Mouse (Mus musculus): ENCODE results near the gene Oxnad1. TPM values are rescaled to one million over a fixed set of nuclear protein-coding genes. Genes with fewer than 3 reads are reported as not detected.
A peak's percentile ranks its signal among the peaks of the same experiment; 100 is the strongest.
"Not testable (repeated sequence)": the region's sequence is repeated elsewhere in the genome, so short reads cannot be mapped to it uniquely, and the experiment has no call there.

Oxnad1 gene
- polyA plus RNA-seq, 1 experiment, result 20.2 TPM

GRCm38 (mm10) chr14:32121920-32122315 is 36.7 kb downstream of the Oxnad1 start:
- TF ChIP-seq CTCF (IDR thresholded peaks at IDR 0.05; ENCODE audit: borderline replicate concordance, extremely low read depth, insufficient read depth, insufficient read length) (peak; percentile 27; the same call in 1 of the 2 replicates), POLR2A (IDR thresholded peaks at IDR 0.05; ENCODE audit: borderline replicate concordance, extremely low read depth, insufficient read depth, insufficient read length, poor library complexity, severe bottlenecking) (no peak)
- no peak for DNase-seq (ENCODE audit: low read depth)

GRCm38 (mm10) chr14:32124261-32124660 is 39.1 kb downstream of the Oxnad1 start:
- TF ChIP-seq CTCF (IDR thresholded peaks at IDR 0.05; ENCODE audit: borderline replicate concordance, extremely low read depth, insufficient read depth, insufficient read length), result no peak
- no peak for TF ChIP-seq POLR2A (IDR thresholded peaks at IDR 0.05; ENCODE audit: borderline replicate concordance, extremely low read depth, insufficient read depth, insufficient read length, poor library complexity, severe bottlenecking)
- DNase-seq (ENCODE audit: low read depth), result no peak

GRCm38 (mm10) chr14:32125256-32125655 is 40.1 kb downstream of the Oxnad1 start:
- not testable (repeated sequence) for DNase-seq (ENCODE audit: low read depth)

GRCm38 (mm10) chr14:32128409-32128808 is 43.2 kb downstream of the Oxnad1 start:
- no peak for TF ChIP-seq CTCF (IDR thresholded peaks at IDR 0.05; ENCODE audit: borderline replicate concordance, extremely low read depth, insufficient read depth, insufficient read length)
- TF ChIP-seq POLR2A (IDR thresholded peaks at IDR 0.05; ENCODE audit: borderline replicate concordance, extremely low read depth, insufficient read depth, insufficient read length, poor library complexity, severe bottlenecking), result no peak
- no peak for DNase-seq (ENCODE audit: low read depth)

- no peak for TF ChIP-seq POLR2A (IDR thresholded peaks at IDR 0.05; ENCODE audit: borderline replicate concordance, extremely low read depth, insufficient read depth, insufficient read length, poor library complexity, severe bottlenecking)
- DNase-seq (ENCODE audit: low read depth), result no peak
Observed at GRCm38 (mm10) chr14:32131836-32132235, 46.7 kb downstream of the Oxnad1 start.

- TF ChIP-seq CTCF (IDR thresholded peaks at IDR 0.05; ENCODE audit: borderline replicate concordance, extremely low read depth, insufficient read depth, insufficient read length), result no peak
- TF ChIP-seq POLR2A (IDR thresholded peaks at IDR 0.05; ENCODE audit: borderline replicate concordance, extremely low read depth, insufficient read depth, insufficient read length, poor library complexity, severe bottlenecking), result no peak
- DNase-seq (ENCODE audit: low read depth), result no peak
Observed at GRCm38 (mm10) chr14:32134293-32134692, 49.1 kb downstream of the Oxnad1 start.

- DNase-seq (ENCODE audit: low read depth), result not testable (repeated sequence)
Observed at GRCm38 (mm10) chr14:32136467-32136866, 51.3 kb downstream of the Oxnad1 start.

GRCm38 (mm10) chr14:32140359-32140965 is 55.3 kb downstream of the Oxnad1 start:
- TF ChIP-seq CTCF (IDR thresholded peaks at IDR 0.05; ENCODE audit: borderline replicate concordance, extremely low read depth, insufficient read depth, insufficient read length) (no peak), POLR2A (IDR thresholded peaks at IDR 0.05; ENCODE audit: borderline replicate concordance, extremely low read depth, insufficient read depth, insufficient read length, poor library complexity, severe bottlenecking) (no peak)

GRCm38 (mm10) chr14:32141723-32142122 is 56.5 kb downstream of the Oxnad1 start, which contains the start of gene Msmb:
Msmb (plus strand) TSS chr14:32142023.
- no peak for TF ChIP-seq POLR2A (IDR thresholded peaks at IDR 0.05; ENCODE audit: borderline replicate concordance, extremely low read depth, insufficient read depth, insufficient read length, poor library complexity, severe bottlenecking)
- TF ChIP-seq CTCF (IDR thresholded peaks at IDR 0.05; ENCODE audit: borderline replicate concordance, extremely low read depth, insufficient read depth, insufficient read length), result no peak
- no peak for DNase-seq (ENCODE audit: low read depth)

More at GRCm38 (mm10) chr14:32140359-32140965, 55.3 kb downstream of the Oxnad1 start:
- DNase-seq (ENCODE audit: low read depth), result no peak

GRCm38 (mm10) chr14:32144734-32145133 is 59.6 kb downstream of the Oxnad1 start:
- DNase-seq (ENCODE audit: low read depth), result no peak
- TF ChIP-seq POLR2A (IDR thresholded peaks at IDR 0.05; ENCODE audit: borderline replicate concordance, extremely low read depth, insufficient read depth, insufficient read length, poor library complexity, severe bottlenecking) (no peak), CTCF (IDR thresholded peaks at IDR 0.05; ENCODE audit: borderline replicate concordance, extremely low read depth, insufficient read depth, insufficient read length) (no peak)

- no peak for DNase-seq (ENCODE audit: low read depth)
Observed at GRCm38 (mm10) chr14:32145401-32145800, 60.2 kb downstream of the Oxnad1 start.

GRCm38 (mm10) chr14:32145809-32146511 is 60.8 kb downstream of the Oxnad1 start:
- no peak for TF ChIP-seq CTCF (IDR thresholded peaks at IDR 0.05; ENCODE audit: borderline replicate concordance, extremely low read depth, insufficient read depth, insufficient read length)
- no peak for TF ChIP-seq POLR2A (IDR thresholded peaks at IDR 0.05; ENCODE audit: borderline replicate concordance, extremely low read depth, insufficient read depth, insufficient read length, poor library complexity, severe bottlenecking)
- DNase-seq (ENCODE audit: low read depth), result no peak

More at GRCm38 (mm10) chr14:32145401-32145800, 60.2 kb downstream of the Oxnad1 start:
- no peak for TF ChIP-seq CTCF (IDR thresholded peaks at IDR 0.05; ENCODE audit: borderline replicate concordance, extremely low read depth, insufficient read depth, insufficient read length)
- TF ChIP-seq POLR2A (IDR thresholded peaks at IDR 0.05; ENCODE audit: borderline replicate concordance, extremely low read depth, insufficient read depth, insufficient read length, poor library complexity, severe bottlenecking), result no peak
